Mouse (Mus musculus): ENCODE results near the gene Gm10378. TPM values are rescaled to one million over a fixed set of nuclear protein-coding genes. Genes with fewer than 3 reads are reported as not detected.

Gene Gm10378
- not detected for polyA plus RNA-seq (2014; fragmentation: Illumina TruSeq; extraction: RNeasy Lipid Tissue Mini Kit (QIAGEN cat#74804); ENCODE audit: low read depth, low replicate concordance)

DNA sequence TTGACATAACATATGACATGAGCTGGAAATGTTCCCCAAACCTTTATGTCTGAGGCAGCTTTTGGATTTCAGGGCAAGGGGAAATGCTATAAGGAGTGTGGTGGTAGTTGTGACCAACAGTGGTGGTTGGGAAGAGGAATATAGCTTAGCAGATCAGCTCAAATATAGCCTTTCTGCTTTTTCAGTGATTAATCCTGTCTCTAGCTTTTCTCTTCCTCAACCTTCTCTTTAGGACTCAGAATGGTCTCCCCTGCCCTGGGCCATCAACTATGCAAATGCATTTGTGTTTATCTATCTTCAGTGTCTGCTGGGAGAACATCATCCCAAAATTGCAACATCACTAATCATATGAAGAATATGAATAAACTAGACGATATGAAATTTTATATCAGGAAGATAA is at the start of gene Gm10378:
Gene Gm10378 (plus strand): TSS at position 301 of the 400 bp plus-strand sequence.

DNA sequence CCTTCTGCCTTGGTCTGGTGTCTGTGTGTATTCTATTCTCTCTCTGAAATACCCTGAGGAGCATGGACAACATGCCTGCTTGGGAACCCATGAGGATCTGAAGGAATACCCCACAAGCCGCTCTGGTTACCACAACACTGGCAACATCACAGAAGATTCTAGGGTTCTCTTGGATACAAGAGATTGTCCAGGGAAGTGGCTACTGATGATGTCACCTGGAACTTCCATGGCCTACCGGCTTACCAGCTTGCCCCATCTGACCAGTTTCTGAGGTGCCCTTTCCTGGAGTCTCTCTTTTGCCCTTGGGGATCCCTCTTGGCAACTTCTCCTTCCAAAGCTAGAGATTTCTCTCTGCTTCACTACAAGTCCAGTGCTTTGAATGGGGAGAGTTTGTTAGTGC is 13.9 kb upstream of the Gm10378 start, which contains the start of gene Gm3633:
Gene Gm3633 (minus strand): TSS at position 101 of the 400 bp plus-strand sequence.

Other genes with a start within 250 kb of the Gm10378 start
- gene Gm8005, start 216.3 kb upstream of the Gm10378 start, polyA plus RNA-seq (2014; fragmentation: Illumina TruSeq; extraction: RNeasy Lipid Tissue Mini Kit (QIAGEN cat#74804); ENCODE audit: low read depth, low replicate concordance): not detected
- gene Gm8011, start 192.1 kb upstream of the Gm10378 start, polyA plus RNA-seq (2014; fragmentation: Illumina TruSeq; extraction: RNeasy Lipid Tissue Mini Kit (QIAGEN cat#74804); ENCODE audit: low read depth, low replicate concordance): not detected
- not detected for gene Gm8020, start 153.6 kb upstream of the Gm10378 start, polyA plus RNA-seq (2014; fragmentation: Illumina TruSeq; extraction: RNeasy Lipid Tissue Mini Kit (QIAGEN cat#74804); ENCODE audit: low read depth, low replicate concordance)
- gene Gm8024, start 131.7 kb upstream of the Gm10378 start, polyA plus RNA-seq (2014; fragmentation: Illumina TruSeq; extraction: RNeasy Lipid Tissue Mini Kit (QIAGEN cat#74804); ENCODE audit: low read depth, low replicate concordance): not detected
- gene Gm17124, start 56.1 kb upstream of the Gm10378 start, polyA plus RNA-seq (2014; fragmentation: Illumina TruSeq; extraction: RNeasy Lipid Tissue Mini Kit (QIAGEN cat#74804); ENCODE audit: low read depth, low replicate concordance): not detected
- not detected for gene Gm3633, start 14.0 kb upstream of the Gm10378 start, polyA plus RNA-seq (2014; fragmentation: Illumina TruSeq; extraction: RNeasy Lipid Tissue Mini Kit (QIAGEN cat#74804); ENCODE audit: low read depth, low replicate concordance)
- gene Gm3015, start 112.9 kb downstream of the Gm10378 start, polyA plus RNA-seq (2014; fragmentation: Illumina TruSeq; extraction: RNeasy Lipid Tissue Mini Kit (QIAGEN cat#74804); ENCODE audit: low read depth, low replicate concordance): not detected
- gene Gm10377, start 142.0 kb downstream of the Gm10378 start, polyA plus RNA-seq (2014; fragmentation: Illumina TruSeq; extraction: RNeasy Lipid Tissue Mini Kit (QIAGEN cat#74804); ENCODE audit: low read depth, low replicate concordance): not detected
- not detected for gene Gm21977, start 197.5 kb downstream of the Gm10378 start, polyA plus RNA-seq (2014; fragmentation: Illumina TruSeq; extraction: RNeasy Lipid Tissue Mini Kit (QIAGEN cat#74804); ENCODE audit: low read depth, low replicate concordance)

All from adipose tissue, adult 10 weeks (tissue).